Mouse (Mus musculus): ENCODE results near the gene Asrgl1.
A peak's percentile ranks its signal among the peaks of the same experiment; 100 is the strongest.
"Not testable (repeated sequence)": the region's sequence is repeated elsewhere in the genome, so short reads cannot be mapped to it uniquely, and the experiment has no call there.

Asrgl1 gene

DNA sequence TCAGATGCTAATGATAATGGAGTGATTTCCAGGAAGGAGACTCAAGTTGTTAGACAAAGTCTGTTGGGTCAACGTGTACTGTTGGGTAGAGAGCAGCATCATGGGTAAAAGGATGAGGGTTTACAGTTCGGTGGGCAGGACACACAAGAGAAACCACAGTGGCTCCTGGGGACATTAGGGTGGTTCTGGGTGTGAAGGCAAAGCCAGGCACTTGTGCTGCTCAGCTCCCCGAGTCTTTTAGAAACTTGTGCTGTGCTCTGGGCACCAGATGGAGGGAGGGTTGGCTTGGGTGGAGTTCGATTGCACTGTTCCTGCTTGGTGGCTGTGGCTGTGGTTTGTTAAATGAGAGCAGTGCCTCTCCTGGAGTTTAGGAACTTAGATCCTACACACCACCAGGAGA, 31.4 kb downstream of the Asrgl1 start:
- DNase-seq (ENCODE audit: low spot score): no peak

DNA sequence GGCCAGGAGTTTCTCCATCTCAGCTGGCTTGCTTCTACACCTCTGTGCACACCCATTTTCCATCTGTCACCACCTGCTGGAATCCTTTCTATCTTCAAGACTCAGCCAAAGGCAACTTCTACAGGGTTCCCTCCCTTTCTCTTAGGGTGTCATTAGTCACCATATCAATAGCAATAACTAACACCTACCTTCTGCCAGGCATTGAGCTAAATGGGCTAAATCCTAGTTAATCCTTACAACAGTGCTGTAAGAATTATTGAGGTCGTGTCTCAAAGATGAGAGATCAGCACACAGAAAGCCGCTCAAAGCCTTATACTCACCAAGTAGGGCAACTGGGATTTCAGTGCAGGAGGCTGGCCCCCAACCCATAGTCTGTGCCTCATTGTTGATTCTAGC, 34.4 kb downstream of the Asrgl1 start:
- DNase-seq (ENCODE audit: low spot score): no peak

DNA sequence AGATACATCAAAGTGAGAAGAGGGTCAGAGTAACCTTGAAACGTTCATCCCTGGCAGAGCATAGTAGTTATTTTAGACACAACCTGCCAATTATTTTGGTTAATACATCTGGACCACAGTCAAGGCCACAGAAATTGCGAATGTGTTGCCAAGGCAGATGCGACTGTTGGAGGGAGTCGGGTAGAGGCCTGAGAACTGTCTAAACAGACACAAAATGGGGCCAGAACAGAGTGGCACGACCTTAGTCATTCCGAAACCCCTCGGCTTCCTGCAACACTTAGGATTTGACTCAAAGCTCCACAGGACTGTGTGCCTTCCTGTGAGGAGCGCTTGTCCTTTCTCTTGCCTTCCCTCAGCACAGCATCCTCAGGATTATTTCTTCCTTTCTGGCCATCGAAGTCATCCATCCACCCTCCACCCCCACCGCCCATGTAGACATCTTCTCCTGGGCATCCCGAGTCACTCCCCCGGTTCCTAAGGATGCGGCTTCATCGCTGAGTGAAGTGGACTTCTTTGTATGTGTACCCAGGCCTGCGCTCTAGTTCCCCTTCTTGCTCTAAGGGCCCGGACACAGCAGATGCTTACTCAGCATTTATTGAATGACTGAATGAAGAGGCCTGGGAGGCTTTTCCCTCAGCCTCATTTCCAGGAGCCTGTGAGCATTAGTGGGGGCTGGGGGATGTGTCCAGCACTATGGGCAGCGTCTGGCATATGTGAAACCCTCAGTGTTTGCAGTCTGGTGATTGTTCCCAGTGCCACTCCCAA, 35.0 kb downstream of the Asrgl1 start:
- no peak for DNase-seq (ENCODE audit: low spot score)

DNA sequence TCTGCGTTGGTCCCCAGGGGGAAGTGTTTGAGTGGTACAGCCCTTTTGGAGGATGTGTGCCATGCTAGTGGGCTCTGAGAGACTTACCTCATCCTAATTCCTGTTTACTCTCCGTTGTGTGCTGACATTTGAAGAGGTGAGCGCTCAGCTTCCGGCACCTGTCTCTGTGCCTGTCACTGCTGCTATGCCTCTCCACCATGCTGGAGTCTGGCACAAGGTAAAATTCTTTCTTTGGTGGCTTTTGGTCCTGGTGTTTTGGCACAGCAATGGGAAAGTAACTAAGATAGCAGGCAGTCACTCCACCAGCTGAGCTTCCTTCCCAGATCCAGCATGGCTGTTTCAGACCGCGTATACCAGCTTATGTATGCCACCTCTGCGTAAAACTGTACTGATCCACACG, 35.7 kb downstream of the Asrgl1 start:
- DNase-seq (ENCODE audit: low spot score): no peak

DNA sequence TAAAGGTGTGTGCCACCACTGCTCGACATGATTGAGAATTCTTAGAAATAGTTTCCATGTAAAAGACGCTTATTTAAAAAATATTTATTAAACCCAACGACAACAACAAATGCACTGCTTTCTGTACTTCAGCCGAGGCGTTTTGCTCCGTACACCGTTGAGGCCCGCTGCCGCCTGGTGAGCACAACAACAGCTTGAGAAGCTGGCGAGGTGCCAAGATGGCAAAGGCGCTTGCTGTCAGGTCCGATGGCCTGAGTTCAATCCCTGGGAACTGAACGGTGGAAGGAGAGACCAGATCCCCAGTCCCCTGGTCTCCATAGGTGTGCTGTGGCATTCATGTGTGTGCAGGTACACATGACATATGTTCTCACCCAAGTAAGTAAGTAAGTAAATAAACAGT, 38.0 kb downstream of the Asrgl1 start:
- DNase-seq (ENCODE audit: low spot score): no peak

DNA sequence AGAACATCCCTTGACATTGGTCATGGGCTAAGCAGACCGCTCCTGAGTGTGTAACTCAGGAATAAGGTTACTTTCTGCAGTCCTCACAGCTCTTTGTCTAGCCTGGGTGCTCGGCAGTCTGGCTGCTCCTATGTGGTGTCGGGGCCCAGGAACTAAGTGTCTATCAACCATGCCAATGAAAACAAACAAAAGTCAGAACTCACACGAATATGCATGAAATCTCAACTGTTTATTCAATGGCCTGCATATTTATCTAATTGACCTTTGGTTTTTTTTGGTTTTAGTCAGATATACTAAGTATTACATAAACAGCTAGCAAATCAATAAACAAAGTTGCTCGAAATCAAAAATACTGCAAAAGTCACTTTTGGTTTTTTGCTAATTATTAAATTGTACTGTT, 40.3 kb downstream of the Asrgl1 start:
- DNase-seq (ENCODE audit: low spot score): no peak

DNA sequence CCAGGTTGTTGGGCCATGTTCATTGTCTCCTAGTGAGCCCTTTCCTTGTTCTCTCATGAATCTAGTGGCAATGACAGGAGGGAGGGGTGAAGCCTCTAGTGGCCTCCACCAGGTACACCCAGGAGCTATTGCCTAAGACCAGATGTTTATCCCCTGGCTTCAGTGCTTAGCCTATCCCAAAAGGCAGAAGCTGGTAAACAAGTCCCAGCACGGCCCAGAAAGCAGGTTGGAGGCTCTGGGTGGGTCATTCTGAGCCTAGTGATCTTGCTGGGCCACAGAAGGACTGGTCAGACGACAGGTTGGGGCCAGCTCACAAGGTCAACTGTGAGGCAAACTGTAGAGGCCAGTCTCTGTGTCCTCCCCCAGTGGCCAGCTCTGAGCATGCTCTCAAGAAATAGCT, 44.7 kb downstream of the Asrgl1 start:
- DNase-seq (ENCODE audit: low spot score): peak; percentile 71

DNA sequence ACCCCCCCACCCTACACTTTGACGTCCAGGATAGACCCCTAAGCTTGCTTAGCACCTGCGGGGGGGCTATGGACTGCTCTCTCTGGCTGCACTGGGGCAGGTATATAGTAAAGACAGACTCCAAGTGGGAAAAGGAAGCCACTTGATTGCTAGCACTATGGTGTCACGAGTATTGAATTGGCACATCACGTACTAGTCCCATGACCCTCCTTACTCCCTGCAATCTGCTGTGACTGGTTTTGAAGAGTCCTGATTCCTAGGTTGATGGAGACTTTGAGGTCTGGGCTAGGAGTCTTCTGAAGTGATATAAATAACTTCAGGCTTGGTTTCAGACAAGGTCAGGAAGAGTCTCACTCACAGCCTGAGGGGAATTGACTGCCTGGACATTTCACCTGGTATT, 45.2 kb downstream of the Asrgl1 start:
- DNase-seq (ENCODE audit: low spot score): no peak

DNA sequence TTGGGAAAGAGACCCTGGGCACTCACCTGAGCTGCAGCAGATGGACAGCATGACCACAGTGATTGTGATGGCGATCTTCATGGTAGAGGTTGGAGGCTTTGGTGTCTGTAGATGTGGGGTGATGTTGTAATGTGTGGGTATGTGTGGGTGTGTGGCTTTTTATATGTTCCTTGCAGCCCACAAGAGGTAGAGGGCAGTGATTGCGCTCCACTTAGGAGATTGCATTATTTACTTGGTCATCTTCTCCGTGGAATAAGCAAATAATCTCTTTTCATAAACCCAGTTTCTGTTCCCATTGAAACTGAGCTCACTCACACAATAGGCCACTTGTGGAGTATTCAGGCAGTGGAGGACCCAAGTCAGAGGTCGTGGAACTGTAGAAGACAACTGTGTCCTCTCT, 47.6 kb downstream of the Asrgl1 start, which contains the start of gene Scgb1a1:
TSS of gene Scgb1a1 (minus strand) at position 138 of the 400 bp plus-strand sequence.
- no peak for DNase-seq (ENCODE audit: low spot score)

DNA sequence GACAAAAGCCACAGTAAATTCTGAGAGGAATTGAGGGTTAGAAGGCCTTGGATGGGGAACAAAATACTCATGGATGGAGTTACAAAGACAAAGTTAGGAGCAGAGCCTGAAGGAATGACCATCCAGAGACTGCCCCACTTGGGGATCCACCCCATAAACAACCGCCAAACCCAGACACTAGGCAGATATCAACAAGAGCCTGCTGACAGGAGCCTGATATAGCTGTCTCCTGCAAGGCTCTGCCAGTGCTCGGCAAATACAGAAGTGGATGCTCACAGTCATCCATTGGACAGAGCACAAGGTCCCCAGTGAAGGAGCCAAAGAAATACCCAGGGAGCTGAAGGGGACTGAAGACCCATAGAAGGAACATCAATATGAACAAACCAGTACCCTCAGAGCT, 51.5 kb downstream of the Asrgl1 start:
- DNase-seq (ENCODE audit: low spot score): not testable (repeated sequence)

DNA sequence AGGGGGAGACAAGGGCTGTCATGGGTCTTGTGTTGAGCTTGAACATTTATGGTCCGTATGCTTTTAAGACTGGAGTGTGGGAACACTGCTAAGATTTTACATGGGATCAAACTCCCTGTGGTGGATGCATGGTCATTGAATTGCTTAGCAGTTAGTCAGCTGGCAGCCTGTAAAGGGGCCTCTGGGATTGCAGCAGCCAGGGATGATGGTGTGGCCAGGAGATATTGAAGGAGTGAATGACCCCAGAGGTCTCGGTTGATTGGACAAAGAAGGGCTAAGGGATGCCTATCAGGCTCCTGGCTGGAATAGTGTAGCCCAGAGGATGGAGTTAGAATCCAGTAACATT, 52.5 kb downstream of the Asrgl1 start:
- no peak for DNase-seq (ENCODE audit: low spot score)

DNA sequence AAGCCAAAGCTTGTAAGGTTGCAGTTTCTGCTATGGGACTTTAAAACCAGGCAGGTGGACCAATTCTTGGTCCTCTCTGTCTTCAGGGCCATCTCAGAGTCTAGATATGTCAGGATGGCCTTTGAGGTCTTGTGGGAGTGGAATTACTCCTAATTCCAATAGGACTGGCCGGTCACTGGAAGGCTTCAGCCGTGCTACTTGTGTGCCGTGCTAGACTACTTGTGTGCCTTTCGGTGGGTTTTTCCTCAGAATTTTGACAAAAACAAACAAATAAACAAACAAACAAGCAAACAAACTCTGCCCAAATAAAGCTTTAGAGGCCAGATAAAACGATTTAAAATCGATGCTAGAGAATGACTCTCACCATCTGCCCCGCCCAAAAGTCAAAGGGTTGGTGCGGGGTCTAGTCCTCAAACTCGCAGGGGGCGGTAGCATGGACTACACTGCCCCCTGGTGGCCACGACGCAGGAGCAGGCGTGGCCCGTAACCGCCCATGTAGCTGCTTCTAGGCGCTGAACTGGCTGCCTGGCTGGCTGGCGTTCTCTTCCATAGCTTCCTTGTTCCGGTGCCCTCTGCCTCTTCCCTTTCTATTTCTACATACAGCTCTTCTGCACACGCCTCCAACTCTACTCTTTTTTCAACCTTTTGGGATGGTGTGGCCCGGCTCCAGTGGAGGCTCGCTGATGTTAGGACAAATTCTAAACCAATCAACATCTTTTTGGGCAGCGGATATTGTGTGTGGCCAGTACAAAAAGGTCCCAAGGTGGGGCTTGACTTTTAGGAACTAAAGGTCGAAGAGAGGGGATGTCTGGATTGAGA, 53.0 kb downstream of the Asrgl1 start:
- peak; percentile 88 for DNase-seq (ENCODE audit: low spot score)

DNA sequence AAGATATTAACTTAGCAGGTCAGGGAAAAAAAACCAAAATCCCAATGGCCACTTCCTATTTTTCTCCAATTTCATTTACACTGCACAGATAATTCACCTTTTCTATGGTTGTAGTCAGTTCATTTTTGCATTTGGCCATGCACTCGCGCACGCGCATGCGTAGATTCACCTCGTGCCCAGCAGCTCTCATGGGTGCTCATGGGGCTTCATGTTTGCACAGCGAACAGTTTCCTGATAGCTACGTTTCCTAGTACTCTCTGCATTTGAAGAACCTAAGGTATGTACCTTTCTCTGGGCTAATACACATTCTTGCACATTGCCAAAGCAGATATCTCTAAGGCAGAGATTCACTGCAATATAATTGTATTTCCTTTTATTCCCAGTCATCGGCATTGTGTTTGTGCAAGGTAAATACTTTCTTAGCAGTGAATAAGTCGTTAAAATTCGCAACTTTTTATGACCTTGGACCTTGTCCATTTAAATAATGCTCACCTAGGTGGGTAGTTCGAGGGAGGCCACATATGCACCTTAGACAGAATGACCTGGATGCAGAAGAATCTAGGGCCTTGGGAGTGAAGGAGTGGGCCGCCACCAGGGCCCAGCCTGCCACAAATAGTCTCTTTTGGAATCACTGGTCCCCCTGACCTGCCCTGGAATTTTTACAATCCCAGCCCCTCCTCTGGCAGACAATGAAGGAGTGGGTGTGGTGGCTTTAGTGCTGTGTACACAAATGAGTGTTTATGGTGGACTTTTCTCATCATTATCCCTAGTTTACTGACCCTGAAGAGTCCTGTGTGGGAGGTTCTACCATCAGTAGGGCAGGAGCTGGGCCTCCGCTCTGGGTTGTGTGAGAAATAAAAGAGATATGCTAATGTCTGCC, 53.9 kb downstream of the Asrgl1 start:
- no peak for DNase-seq (ENCODE audit: low spot score)

DNA sequence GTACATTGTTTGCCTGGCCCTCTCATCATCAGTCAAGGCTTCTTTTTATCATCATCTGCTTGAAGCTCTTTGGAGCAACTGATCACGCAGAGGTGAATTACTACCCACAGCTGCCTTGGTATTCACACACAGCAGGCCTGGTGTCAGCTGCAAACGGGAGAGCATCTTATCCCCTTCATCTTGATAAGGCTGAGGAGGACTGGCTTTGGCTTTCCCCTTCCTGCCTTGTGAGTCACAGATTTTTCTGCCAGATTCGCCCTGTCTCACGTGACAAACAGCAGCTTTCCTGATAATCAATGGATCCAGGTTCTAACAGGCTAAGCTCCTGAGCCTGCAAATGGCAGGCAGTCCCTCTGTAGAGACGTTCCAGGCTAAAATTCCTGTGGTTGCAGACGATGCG, 55.5 kb downstream of the Asrgl1 start:
- DNase-seq (ENCODE audit: low spot score): peak; percentile 57

DNA sequence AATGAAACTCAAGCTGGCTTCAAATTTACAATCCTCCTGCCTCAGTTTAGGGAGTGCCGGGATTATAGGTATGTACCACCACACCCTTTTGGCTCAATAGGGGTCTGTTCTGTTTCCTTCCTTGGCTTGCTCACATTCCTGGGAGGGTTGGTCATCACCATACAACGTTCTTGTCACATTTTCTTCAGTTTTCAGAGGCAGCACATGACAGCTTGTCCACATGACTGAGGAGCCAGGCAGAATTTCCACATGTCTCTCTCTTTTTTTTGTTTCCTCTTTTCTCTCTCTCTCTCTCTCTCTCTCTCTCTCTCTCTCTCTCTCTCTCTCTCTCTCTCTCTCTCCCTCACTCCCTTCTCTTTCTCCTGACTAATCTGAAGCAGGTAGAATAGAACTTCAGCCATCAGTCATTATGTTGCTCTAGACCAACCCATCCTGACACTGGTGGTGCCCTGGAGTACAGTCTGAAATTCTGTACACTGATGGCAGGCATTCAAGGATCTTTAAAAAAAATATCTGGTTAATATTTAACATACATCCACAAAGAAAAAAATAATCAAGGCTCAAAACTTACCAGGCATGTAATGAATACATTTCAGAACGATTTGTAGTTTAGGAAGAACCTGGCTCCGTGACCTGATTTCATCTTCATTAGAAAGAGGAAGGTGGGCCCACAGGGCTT, 58.3 kb downstream of the Asrgl1 start:
- no peak for DNase-seq (ENCODE audit: low spot score)

DNA sequence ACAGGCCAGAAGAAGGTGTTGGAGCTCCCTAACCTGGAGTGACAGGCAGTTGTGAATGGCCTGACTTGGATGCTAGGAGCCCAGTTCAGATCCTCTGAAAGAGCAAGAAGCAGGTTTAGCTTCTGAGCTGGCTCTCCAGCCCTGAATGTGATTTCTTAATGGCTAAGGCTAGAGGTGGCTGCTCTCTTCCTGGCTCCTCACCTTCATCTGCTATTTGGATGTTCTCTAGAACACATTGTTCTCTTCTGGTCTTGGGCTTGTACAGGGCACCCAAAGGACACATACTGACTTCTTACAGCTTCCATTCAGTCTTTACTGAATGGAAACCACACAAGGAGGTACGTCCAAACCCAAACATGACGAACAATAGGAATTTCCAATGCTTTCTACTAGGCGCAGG, 59.4 kb downstream of the Asrgl1 start:
- DNase-seq (ENCODE audit: low spot score): no peak

DNA sequence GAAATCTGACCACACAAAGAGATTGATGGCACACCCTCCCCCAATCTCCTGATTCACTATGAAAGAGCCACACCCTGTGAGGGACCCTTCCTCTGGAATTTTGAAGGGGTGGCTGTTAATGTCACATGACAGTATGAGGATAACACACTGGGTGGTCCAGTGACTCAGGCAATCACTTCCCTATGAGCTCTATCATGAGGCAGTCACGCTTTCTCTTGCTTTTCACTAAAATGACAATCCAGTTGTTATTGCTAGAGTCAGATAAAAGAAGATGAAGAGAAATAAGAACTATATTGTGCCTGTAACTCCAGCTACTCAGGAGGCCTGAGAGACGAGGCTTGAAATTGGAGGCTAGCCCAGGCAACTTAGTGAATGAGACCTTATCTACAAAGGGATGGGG, 59.9 kb downstream of the Asrgl1 start:
- no peak for DNase-seq (ENCODE audit: low spot score)

DNA sequence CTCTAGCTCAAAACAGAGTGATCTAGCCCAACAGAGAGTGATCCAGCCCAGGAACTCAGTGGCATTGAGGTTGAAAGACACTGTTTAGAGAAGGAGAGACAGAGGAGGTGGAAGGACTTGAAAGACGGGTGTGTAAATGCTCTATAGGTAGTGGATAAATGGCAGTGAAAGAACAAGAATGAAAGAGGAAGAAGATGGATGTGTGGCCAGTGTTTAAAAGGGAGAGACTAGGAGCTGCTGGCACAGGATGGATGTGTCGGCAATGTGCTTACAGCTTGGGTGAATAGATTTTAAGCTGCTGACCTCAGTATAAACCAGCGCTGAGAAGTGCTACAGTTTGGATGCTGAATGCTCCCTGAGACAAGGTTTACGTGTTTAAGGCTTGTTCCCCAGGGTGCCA, 61.0 kb downstream of the Asrgl1 start:
- DNase-seq (ENCODE audit: low spot score): no peak

DNA sequence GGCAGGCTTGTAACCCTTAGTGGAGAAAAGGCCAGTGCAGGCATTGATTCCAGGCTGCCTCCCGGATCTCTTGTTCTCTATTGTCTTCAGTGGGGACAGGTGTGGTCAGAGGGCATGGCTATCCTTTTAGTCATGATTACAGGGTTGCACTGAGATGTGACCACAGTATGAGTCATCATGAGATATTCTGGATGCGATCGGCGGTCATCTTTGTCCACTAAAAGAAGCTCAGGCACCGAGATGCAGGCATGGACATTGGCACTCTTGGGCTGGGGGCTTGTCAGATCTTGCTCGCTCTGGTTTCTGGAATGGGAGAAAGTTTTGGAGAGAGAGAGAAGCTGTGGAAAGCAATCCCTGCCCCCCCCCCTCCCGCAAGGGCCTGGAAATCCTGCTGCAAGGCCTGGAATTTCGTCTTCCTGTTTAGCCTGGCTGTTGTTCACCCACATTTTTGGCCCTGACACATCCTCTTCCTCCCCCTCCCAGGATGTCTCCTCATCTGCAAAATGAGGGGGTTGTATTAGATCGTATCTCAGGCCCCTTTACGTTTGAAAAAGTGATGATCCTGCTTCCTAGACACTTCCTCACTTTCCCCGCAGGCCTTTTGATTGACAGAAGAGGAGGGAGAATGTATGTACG, 61.5 kb downstream of the Asrgl1 start:
- DNase-seq (ENCODE audit: low spot score): no peak

DNA sequence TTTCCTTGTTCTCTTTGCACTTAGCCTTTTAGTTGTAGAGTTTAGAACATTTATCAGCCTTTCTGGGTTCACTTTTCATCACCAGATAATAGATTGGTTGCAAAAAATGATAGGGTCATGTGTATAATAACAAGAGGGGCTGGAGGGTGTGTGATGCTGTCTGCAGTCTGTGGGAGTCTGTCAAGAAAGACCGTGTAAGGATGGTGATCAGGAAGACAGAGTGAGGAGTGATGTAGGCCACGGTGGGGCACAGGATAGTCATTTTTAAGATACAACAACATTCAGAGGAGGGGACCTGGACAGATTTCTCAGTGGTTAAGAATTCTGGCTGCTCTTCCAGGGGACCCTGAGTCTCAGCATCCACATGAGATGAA, 63.3 kb downstream of the Asrgl1 start:
- no peak for DNase-seq (ENCODE audit: low spot score)

DNA sequence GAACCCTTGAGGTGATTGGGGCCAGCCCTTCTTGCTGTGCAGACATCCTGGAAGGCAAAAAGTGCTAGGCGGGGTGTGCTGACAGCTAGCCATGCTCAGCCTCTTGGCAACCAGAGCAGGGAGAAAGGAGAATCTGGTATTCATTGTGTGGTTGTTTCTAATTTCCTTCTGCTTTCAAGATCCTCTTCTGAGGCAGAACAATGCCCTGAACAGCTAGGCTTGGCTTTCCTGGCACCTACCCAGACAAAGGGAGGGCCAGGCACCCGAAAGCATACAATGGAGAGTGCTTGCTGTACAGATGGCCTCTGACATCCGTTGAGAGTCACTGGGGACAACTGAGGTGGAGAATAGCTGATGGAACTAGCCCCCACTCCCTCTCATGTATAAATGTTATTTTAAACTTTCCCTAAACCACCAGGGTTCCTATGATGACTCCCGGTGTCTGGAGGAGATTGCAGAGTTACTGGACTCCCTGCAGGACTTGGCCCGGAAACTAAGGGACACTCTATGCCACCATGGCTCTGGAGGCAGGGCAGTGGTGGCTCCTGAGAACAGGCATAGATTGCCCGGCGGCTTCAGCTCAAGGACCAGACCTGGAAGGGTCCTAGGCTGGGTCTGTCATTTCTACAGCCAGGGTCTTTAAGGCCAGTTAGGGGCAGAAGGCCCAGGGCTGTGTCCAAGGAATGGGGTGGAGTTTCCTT, 63.8 kb downstream of the Asrgl1 start:
- peak; percentile 52 for DNase-seq (ENCODE audit: low spot score)

Data from urinary bladder, postnatal 14 days (tissue).